Mouse (Mus musculus) gastrocnemius, adult 2 months (tissue): ENCODE measurements around the gene Spint2. TPM values are rescaled to one million over a fixed set of nuclear protein-coding genes. Genes with fewer than 3 reads are reported as not detected.

Experiments used
- DNase-seq: peaks from one replicate; pipeline ENCODE4 v3.0.0; 2022
- H3K27ac ChIP-seq: fragments of 200-600 bp; 2 replicates; pipeline ENCODE4 v1.8.1; 2022; ENCODE audit warnings: mild to moderate bottlenecking
- H3K4me3 ChIP-seq: fragments of 200-600 bp; 2 replicates; pipeline ENCODE4 v1.8.1; 2022; ENCODE audit warnings: mild to moderate bottlenecking, moderate library complexity
- CTCF ChIP-seq: fragments of 200-600 bp; IDR thresholded peaks from 2 replicates; pipeline ENCODE4 v1.8.1; 2022; ENCODE audit warnings: antibody characterized with exemption, mild to moderate bottlenecking, moderate library complexity
- intact Hi-C: fragments of 180-260 bp; cut with DNase I; formaldehyde crosslinking; loops from one replicate; pipeline ENCODE4 v1.15.1; 2025
- total RNA-seq, 2 experiments: library from RNA; stranded (reverse); gene quantifications; 2 replicates each; pipeline ENCODE4 v1.2.3; 2021

The Spint2 gene
- total RNA-seq, 2 experiments from 2014 or later, result 4.7 to 6.0 TPM

- intact Hi-C loops, result no loop called here
- TF ChIP-seq CTCF, result no peak
These were observed 31.3 kb upstream of the Spint2 start for GRCm38 (mm10) chr7:29313051-29313450.

DNA sequence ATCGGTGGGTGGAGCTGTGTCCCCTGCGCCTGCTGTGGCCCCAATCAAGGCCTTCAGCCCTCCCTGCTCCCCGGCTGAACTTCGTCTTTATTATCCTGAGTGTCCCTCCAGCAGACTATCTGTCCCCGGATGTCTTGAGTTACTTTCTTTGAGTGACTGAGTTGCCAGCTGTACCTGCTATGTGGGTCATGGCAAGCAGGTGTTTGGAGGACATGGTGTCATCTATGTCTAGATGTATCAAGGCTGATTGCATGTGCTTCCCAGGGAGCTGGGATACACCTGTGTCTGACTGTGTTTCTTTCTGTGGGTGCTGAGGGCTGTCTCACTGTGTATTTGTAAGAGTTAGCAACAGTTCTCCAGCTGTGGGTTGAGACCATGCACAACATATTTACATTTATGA, 28.0 kb upstream of the Spint2 start:
- H3K27ac ChIP-seq, result peak overlapping the region; percentile 64
- TF ChIP-seq CTCF, result no peak
- H3K4me3 ChIP-seq, result peak overlapping the region; percentile 74
- DNase-seq, result no peak
- intact Hi-C loops, result loop anchor here (5.0 kb wide), 1 partner anchor 213 kb away; no protein-coding TSS in a partner anchor

More at GRCm38 (mm10) chr7:29313051-29313450, 31.3 kb upstream of the Spint2 start:
- Histone ChIP-seq H3K27ac (no peak overlapping the region), H3K4me3 (no peak overlapping the region)
- no peak for DNase-seq

GRCm38 (mm10) chr7:29309221-29309721, 27.6 kb upstream of the Spint2 start:
- H3K27ac ChIP-seq, result peak overlapping the region; percentile 64
- intact Hi-C loops, result loop anchor here (5.0 kb wide), 1 partner anchor 213 kb away; no protein-coding TSS in a partner anchor
- no peak for TF ChIP-seq CTCF
- peak overlapping the region; percentile 74 for H3K4me3 ChIP-seq
- peak; percentile 74 for DNase-seq

DNA sequence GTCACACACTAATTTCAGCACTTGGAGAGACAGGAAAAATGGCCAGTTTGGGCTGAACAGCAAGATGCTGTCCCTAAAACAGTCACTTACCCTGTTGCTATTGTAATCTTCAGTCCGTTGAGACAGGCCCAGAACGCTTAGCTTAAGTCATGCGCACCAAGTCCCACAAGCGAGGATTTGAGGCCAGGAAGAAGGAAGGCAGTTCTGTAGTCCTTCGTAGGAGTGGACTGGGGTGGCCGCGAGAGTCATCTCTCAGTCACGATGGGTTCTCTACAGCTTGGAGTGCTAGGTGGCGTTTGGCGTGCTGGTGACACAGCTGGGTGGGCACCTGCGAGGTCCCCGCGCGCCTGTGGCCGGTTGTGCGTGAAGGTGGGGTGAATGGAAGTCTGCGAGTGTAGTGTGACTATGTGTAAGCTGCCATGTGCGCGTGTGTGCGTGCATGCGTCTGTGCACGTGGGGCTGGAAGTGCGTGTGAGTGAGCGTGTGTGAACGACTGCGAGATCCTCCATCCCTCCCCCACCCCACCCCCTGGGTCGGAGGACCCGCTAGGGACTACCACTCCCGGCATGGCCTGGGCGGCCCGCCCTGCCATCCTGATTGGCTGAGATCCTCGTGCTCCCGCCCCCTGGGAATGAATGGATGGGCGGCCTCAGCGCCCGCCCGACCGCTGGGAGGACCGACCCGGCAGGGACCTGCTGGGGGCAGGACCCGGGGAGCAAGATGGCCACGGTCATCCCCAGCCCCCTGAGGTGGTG, 25.8 kb upstream of the Spint2 start:
- TF ChIP-seq CTCF, result no peak
- Histone ChIP-seq H3K27ac (no peak overlapping the region), H3K4me3 (peak overlapping the region; percentile 71)
- DNase-seq, result peak; percentile 95
- intact Hi-C loops, result loop anchor here (5.0 kb wide), 1 partner anchor 215 kb away; no protein-coding TSS in a partner anchor

DNA sequence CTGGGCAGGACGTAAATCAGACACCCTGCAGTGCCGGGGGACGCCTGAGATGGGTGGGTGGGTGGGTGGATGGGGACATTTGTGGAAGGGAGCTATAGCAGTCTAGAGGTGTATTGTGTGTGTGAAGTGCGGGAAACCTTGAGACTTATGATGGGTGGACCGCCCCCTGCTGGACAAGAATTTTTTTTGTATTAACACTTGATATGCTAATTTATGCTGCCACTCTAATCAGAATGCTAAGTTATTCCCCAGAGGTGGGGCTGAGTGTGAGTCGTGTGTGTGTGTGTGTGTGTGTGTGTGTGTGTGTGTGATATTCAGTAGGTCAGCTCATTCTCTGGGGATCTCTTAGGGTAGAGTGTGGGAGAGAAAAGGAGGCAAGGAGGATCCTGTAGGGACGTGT, 24.9 kb upstream of the Spint2 start:
- intact Hi-C loops, result loop anchor here (5.0 kb wide), 1 partner anchor 216 kb away; no protein-coding TSS in a partner anchor
- DNase-seq, result no peak
- peak; percentile 52 for TF ChIP-seq CTCF
- Histone ChIP-seq H3K27ac (no peak overlapping the region), H3K4me3 (no peak overlapping the region)

- intact Hi-C loops, result loop anchor here (5.0 kb wide), 1 partner anchor 216 kb away; no protein-coding TSS in a partner anchor
- DNase-seq, result no peak
- Histone ChIP-seq H3K27ac (no peak overlapping the region), H3K4me3 (no peak overlapping the region)
- TF ChIP-seq CTCF, result no peak
These were observed 24.4 kb upstream of the Spint2 start for GRCm38 (mm10) chr7:29306108-29306507.

- no peak overlapping the region for H3K27ac ChIP-seq
- intact Hi-C loops, result loop anchor here (5.0 kb wide), 1 partner anchor 217 kb away; no protein-coding TSS in a partner anchor
These were observed 23.7 kb upstream of the Spint2 start for GRCm38 (mm10) chr7:29305263-29305988.

GRCm38 (mm10) chr7:29304463-29305262, 23.0 kb upstream of the Spint2 start:
- H3K27ac ChIP-seq, result no peak overlapping the region
- no peak for DNase-seq
- TF ChIP-seq CTCF, result no peak
- H3K4me3 ChIP-seq, result peak overlapping the region; percentile 68
- intact Hi-C loops, result loop anchor here (5.0 kb wide), 2 partner anchors 127 to 218 kb away; no protein-coding TSS in a partner anchor

More at GRCm38 (mm10) chr7:29305263-29305988, 23.7 kb upstream of the Spint2 start:
- no peak for DNase-seq
- no peak overlapping the region for H3K4me3 ChIP-seq
- TF ChIP-seq CTCF, result no peak

- DNase-seq, result peak; percentile 91
- intact Hi-C loops, result loop anchor here (5.0 kb wide), 1 partner anchor 127 kb away; no protein-coding TSS in a partner anchor
- no peak within 1 kb of the TSS for H3K27ac ChIP-seq
- peak within 1 kb of the TSS; percentile 68 for H3K4me3 ChIP-seq
- peak; percentile 13; the same call in 1 of the 2 replicates for TF ChIP-seq CTCF
These were observed 22.2 kb upstream of the Spint2 start, which contains the start of gene Dpf1 for GRCm38 (mm10) chr7:29303738-29304462. TSS of gene Dpf1 (plus strand) at chr7:29303951.

DNA sequence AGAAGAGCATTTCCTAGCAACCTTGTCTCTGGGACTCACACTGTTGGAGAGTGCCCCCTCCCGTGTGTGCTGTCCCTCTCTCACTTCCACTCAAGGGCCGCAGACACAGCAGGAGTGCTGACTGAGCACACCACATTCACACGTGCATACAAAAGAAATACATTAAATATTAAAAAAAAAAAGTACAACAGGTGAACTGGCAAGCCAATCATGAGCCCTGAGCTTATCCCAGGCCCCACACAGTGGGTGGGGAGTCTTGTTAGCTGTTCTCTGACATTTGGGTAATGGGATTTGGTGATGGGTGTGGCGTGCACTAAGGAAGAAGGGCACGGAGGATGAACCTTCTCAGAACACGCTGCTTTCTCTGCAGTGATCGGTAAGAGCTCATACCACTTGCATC, 20.9 kb upstream of the Spint2 start:
- no peak overlapping the region for H3K4me3 ChIP-seq
- no peak for TF ChIP-seq CTCF
- intact Hi-C loops, result loop anchor here (5.0 kb wide), 1 partner anchor 125 kb away; no protein-coding TSS in a partner anchor
- no peak for DNase-seq
- H3K27ac ChIP-seq, result no peak overlapping the region

DNA sequence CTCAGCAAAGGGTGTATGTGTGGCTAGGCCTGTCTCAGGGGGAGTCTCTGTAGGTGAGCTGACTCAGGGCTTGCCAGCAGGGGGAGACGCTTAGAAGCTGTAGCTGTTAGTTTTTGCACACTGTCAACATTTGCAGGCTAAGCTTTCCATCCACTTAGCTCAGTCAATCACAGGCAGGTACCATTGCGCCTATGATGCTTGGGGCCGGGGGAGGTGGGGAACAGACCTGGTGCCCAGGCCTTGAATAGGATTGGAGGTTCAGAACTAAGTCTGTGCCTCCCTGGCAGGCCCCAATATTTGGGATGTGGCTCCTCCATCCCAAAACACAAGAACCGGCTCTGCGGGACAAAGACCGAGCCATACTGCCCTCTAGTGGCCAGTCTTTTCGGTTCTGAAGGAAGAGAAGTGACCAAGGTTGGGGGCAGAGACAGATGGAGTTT, 19.4 kb upstream of the Spint2 start:
- H3K4me3 ChIP-seq, result no peak overlapping the region
- intact Hi-C loops, result loop anchor here (5.0 kb wide), 1 partner anchor 124 kb away; no protein-coding TSS in a partner anchor
- TF ChIP-seq CTCF, result peak; percentile 79
- no peak overlapping the region for H3K27ac ChIP-seq
- DNase-seq, result peak; percentile 74
